Mouse (Mus musculus) testis, postnatal 10 days (tissue): ENCODE data around the gene Zfp61.
"Not testable (repeated sequence)": the region's sequence is repeated elsewhere in the genome, so short reads cannot be mapped to it uniquely, and the experiment has no call there.

Experiments used
- DNase-seq: peaks from one replicate; pipeline ENCODE4 v3.0.0; 2021; ENCODE audit warnings: low spot score

Zfp61 gene

GRCm38 (mm10) chr7:24297361-24298095 is 3.5 kb downstream of the Zfp61 start:
- DNase-seq, result no peak

- no peak for DNase-seq
Measured at GRCm38 (mm10) chr7:24296386-24296785, 4.6 kb downstream of the Zfp61 start.

- no peak for DNase-seq
Measured at GRCm38 (mm10) chr7:24295376-24295775, 5.7 kb downstream of the Zfp61 start.

- no peak for DNase-seq
Measured at GRCm38 (mm10) chr7:24294763-24295162, 6.3 kb downstream of the Zfp61 start.

GRCm38 (mm10) chr7:24293061-24293851 is 7.8 kb downstream of the Zfp61 start:
- no peak for DNase-seq

- no peak for DNase-seq
Measured at GRCm38 (mm10) chr7:24291387-24292090, 9.5 kb downstream of the Zfp61 start.

- DNase-seq, result no peak
Measured at GRCm38 (mm10) chr7:24290106-24290693, 10.8 kb downstream of the Zfp61 start.

- DNase-seq, result no peak
Measured at GRCm38 (mm10) chr7:24288512-24288911, 12.5 kb downstream of the Zfp61 start.

- DNase-seq, result peak; percentile 41
Measured at GRCm38 (mm10) chr7:24287670-24288069, 13.4 kb downstream of the Zfp61 start.

GRCm38 (mm10) chr7:24286916-24287315 is 14.1 kb downstream of the Zfp61 start:
- DNase-seq, result no peak

- no peak for DNase-seq
Measured at GRCm38 (mm10) chr7:24286090-24286489, 14.9 kb downstream of the Zfp61 start.

GRCm38 (mm10) chr7:24280858-24281145 is 20.2 kb downstream of the Zfp61 start:
- no peak for DNase-seq

GRCm38 (mm10) chr7:24280031-24280857 is 20.8 kb downstream of the Zfp61 start:
- no peak for DNase-seq

- not testable (repeated sequence) for DNase-seq
Measured at GRCm38 (mm10) chr7:24278771-24279170, 22.3 kb downstream of the Zfp61 start.

GRCm38 (mm10) chr7:24274456-24274855 is 26.6 kb downstream of the Zfp61 start:
- DNase-seq, result peak; percentile 21

GRCm38 (mm10) chr7:24271191-24271590 is 29.8 kb downstream of the Zfp61 start:
- no peak for DNase-seq

GRCm38 (mm10) chr7:24270288-24270672 is 30.8 kb downstream of the Zfp61 start, which contains the start of gene Zfp93:
Gene Zfp93, plus strand, starts transcription at chr7:24270420.
- peak; percentile 75 for DNase-seq

GRCm38 (mm10) chr7:24269667-24270287 is 31.3 kb downstream of the Zfp61 start:
- peak; percentile 37 for DNase-seq

- no peak for DNase-seq
Measured at GRCm38 (mm10) chr7:24269256-24269655, 31.8 kb downstream of the Zfp61 start.

GRCm38 (mm10) chr7:24268176-24269155 is 32.6 kb downstream of the Zfp61 start:
- DNase-seq, result no peak
